Mouse (Mus musculus) midbrain, embryonic 12.5 days (tissue): Measurements from ENCODE around the gene Olfr330. TPM values are rescaled to one million over a fixed set of nuclear protein-coding genes. Genes with fewer than 3 reads are reported as not detected.
"Not testable (repeated sequence)": the region's sequence is repeated elsewhere in the genome, so short reads cannot be mapped to it uniquely, and the experiment has no call there.

Experiments
- ATAC-seq: fragments of 200-750 bp; cut with Nextera tagmentation; 2 replicates; pipeline ENCODE4 v1.8.0; 2017; ENCODE audit warnings: low read depth, moderate TSS enrichment, moderate library complexity; ENCODE audit not compliant: low FRiP score
- H3K27ac ChIP-seq: fragments of 300-500 bp; sonication (generic); replicated peaks from 2 replicates; pipeline ENCODE4 v1.5.1; 2016; ENCODE audit warnings: mild to moderate bottlenecking
- H3K27me3 ChIP-seq: fragments of 300-500 bp; sonication (generic); 2 replicates; pipeline ENCODE4 v1.6.1; 2016; ENCODE audit warnings: mild to moderate bottlenecking
- H3K36me3 ChIP-seq: fragments of 300-500 bp; sonication (generic); 2 replicates; pipeline ENCODE4 v1.6.1; 2016
- H3K4me1 ChIP-seq: fragments of 300-500 bp; sonication (generic); 2 replicates; pipeline ENCODE4 v1.6.1; 2016
- H3K4me2 ChIP-seq: fragments of 300-500 bp; sonication (generic); replicated peaks from 2 replicates; pipeline ENCODE4 v1.6.1; 2016; ENCODE audit warnings: mild to moderate bottlenecking, moderate library complexity
- H3K4me3 ChIP-seq: fragments of 300-500 bp; sonication (generic); 2 replicates; pipeline ENCODE4 v1.5.1; 2016; ENCODE audit warnings: mild to moderate bottlenecking
- H3K9ac ChIP-seq: fragments of 300-500 bp; sonication (generic); replicated peaks from 2 replicates; pipeline ENCODE4 v1.6.1; 2016; ENCODE audit warnings: mild to moderate bottlenecking, moderate library complexity
- H3K9me3 ChIP-seq: fragments of 300-500 bp; sonication (generic); 2 replicates; pipeline ENCODE4 v1.6.1; 2016; ENCODE audit warnings: mild to moderate bottlenecking
- WGBS: fragments of 180-500 bp; shearing (Covaris S2); methylation state at CpG from one replicate; pipeline ENCODE4 v1.1.7; 2016; 5-methylcytosine and 5-hydroxymethylcytosine counted together
- polyA plus RNA-seq: library from polyadenylated mRNA; unstranded; fragments of >200 nt; fragmentation: Nextera tagmentation; extraction: Ambion mirVana; gene quantifications from 2 replicates; pipeline ENCODE4 v1.2.1, GENCODE M21; 2016

The Olfr330 gene
- not detected in 2 replicates for polyA plus RNA-seq

- not testable (repeated sequence) for H3K4me1 ChIP-seq, H3K9ac ChIP-seq
Observed at GRCm38 (mm10) chr11:58534736-58535135, at the start of gene Olfr330. TSS of gene Olfr330 (minus strand) at chr11:58534836.

GRCm38 (mm10) chr11:58578636-58579035 lies 44.0 kb upstream of the Olfr330 start:
- Histone ChIP-seq H3K9me3 (no peaks in the 10 kb centered on the region), H3K27ac (no peak overlapping the region), H3K4me1 (no peaks in the 10 kb centered on the region), H3K9ac (no peak overlapping the region), H3K4me2 (no peak overlapping the region), H3K27me3 (no peaks in the 10 kb centered on the region), H3K36me3 (no peaks in the 10 kb centered on the region), H3K4me3 (no peak overlapping the region)
- WGBS: 89% methylated on average over 8 of the region's 8 CpGs
- no peak for ATAC-seq

More at GRCm38 (mm10) chr11:58534736-58535135, at the start of gene Olfr330:
- not testable (repeated sequence) for H3K27ac ChIP-seq, H3K27me3 ChIP-seq, H3K4me3 ChIP-seq, ATAC-seq, H3K4me2 ChIP-seq, H3K9me3 ChIP-seq, H3K36me3 ChIP-seq

GRCm38 (mm10) chr11:58577430-58577829 lies 42.8 kb upstream of the Olfr330 start, which contains the start of gene Olfr325:
TSS of gene Olfr325 (plus strand) at chr11:58577730.
- Histone ChIP-seq H3K36me3 (no peaks in the 10 kb centered on the region), H3K9ac (no peak within 1 kb of the TSS), H3K27ac (no peak within 1 kb of the TSS), H3K9me3 (no peaks in the 10 kb centered on the region), H3K27me3 (no peaks in the 10 kb centered on the region), H3K4me2 (no peak within 1 kb of the TSS), H3K4me1 (no peaks in the 10 kb centered on the region), H3K4me3 (no peak within 1 kb of the TSS)
- ATAC-seq: no peak
- WGBS: 81% methylated on average over 1 of the region's 1 CpGs

GRCm38 (mm10) chr11:58570405-58570804 lies 35.8 kb upstream of the Olfr330 start, which contains the start of gene Olfr224:
TSS of gene Olfr224 (minus strand) at chr11:58570553.
- no peaks in the 10 kb centered on the region for H3K9me3 ChIP-seq
- 86% methylated on average over 5 of the region's 5 CpGs for WGBS
- no peak within 1 kb of the TSS for H3K9ac ChIP-seq
- H3K4me3 ChIP-seq: no peak within 1 kb of the TSS
- no peaks in the 10 kb centered on the region for H3K27me3 ChIP-seq
- no peaks in the 10 kb centered on the region for H3K4me1 ChIP-seq
- ATAC-seq: no peak
- H3K36me3 ChIP-seq: no peaks in the 10 kb centered on the region
- no peak within 1 kb of the TSS for H3K27ac ChIP-seq
- H3K4me2 ChIP-seq: no peak within 1 kb of the TSS

- Histone ChIP-seq H3K4me3 (no peak within 1 kb of the TSS), H3K27ac (no peak within 1 kb of the TSS), H3K36me3 (no peaks in the 10 kb centered on the region), H3K4me1 (no peaks in the 10 kb centered on the region), H3K9me3 (no peaks in the 10 kb centered on the region), H3K27me3 (no peaks in the 10 kb centered on the region), H3K4me2 (no peak within 1 kb of the TSS), H3K9ac (no peak within 1 kb of the TSS)
- no peak for ATAC-seq
- WGBS: 87% methylated on average over 1 of the region's 1 CpGs
Observed at GRCm38 (mm10) chr11:58555536-58555935, 20.9 kb upstream of the Olfr330 start, which contains the start of gene Olfr328. TSS of gene Olfr328 (minus strand) at chr11:58555636.

- H3K9ac ChIP-seq: no peak within 1 kb of the TSS
- no peak for ATAC-seq
- H3K4me3 ChIP-seq: no peak within 1 kb of the TSS
- no peak within 1 kb of the TSS for H3K4me2 ChIP-seq
- no peaks in the 10 kb centered on the region for H3K9me3 ChIP-seq
- no peaks in the 10 kb centered on the region for H3K36me3 ChIP-seq
- no peak within 1 kb of the TSS for H3K27ac ChIP-seq
- no peaks in the 10 kb centered on the region for H3K27me3 ChIP-seq
- no peaks in the 10 kb centered on the region for H3K4me1 ChIP-seq
- WGBS: 85% methylated on average over 5 of the region's 5 CpGs
Observed at GRCm38 (mm10) chr11:58546322-58546721, 11.7 kb upstream of the Olfr330 start, which contains the start of gene Olfr329-ps. TSS of gene Olfr329-ps (minus strand) at chr11:58546422.

- H3K27ac ChIP-seq, H3K27me3 ChIP-seq, H3K36me3 ChIP-seq, H3K4me1 ChIP-seq, H3K4me2 ChIP-seq, H3K9ac ChIP-seq, H3K9me3 ChIP-seq, H3K4me3 ChIP-seq, ATAC-seq: not testable (repeated sequence)
- WGBS: 92% methylated on average over 7 of the region's 9 CpGs
Observed at GRCm38 (mm10) chr11:58519756-58520155, 14.9 kb downstream of the Olfr330 start.

GRCm38 (mm10) chr11:58518916-58519315 lies 15.7 kb downstream of the Olfr330 start:
- H3K9me3 ChIP-seq, H3K36me3 ChIP-seq, ATAC-seq: not testable (repeated sequence)

GRCm38 (mm10) chr11:58509058-58509457 lies 25.6 kb downstream of the Olfr330 start:
- not testable (repeated sequence) for H3K4me3 ChIP-seq, H3K27ac ChIP-seq, H3K27me3 ChIP-seq, H3K9me3 ChIP-seq, H3K4me2 ChIP-seq, ATAC-seq, H3K4me1 ChIP-seq, H3K36me3 ChIP-seq, H3K9ac ChIP-seq
- WGBS: 86% methylated on average over 19 of the region's 19 CpGs

More at GRCm38 (mm10) chr11:58518916-58519315, 15.7 kb downstream of the Olfr330 start:
- H3K4me2 ChIP-seq, H3K9ac ChIP-seq, H3K4me3 ChIP-seq, H3K4me1 ChIP-seq, H3K27ac ChIP-seq, H3K27me3 ChIP-seq: not testable (repeated sequence)
- 94% methylated on average over 18 of the region's 18 CpGs for WGBS

GRCm38 (mm10) chr11:58502472-58502871 lies 32.2 kb downstream of the Olfr330 start, which contains the start of gene Olfr331:
TSS of gene Olfr331 (minus strand) at chr11:58502572.
- H3K4me2 ChIP-seq, ATAC-seq, H3K9ac ChIP-seq, H3K27me3 ChIP-seq, H3K4me3 ChIP-seq, H3K36me3 ChIP-seq, H3K9me3 ChIP-seq, H3K27ac ChIP-seq, H3K4me1 ChIP-seq: not testable (repeated sequence)

- Histone ChIP-seq H3K4me3 (no peak overlapping the region), H3K27ac (no peak overlapping the region), H3K27me3 (no peaks in the 10 kb centered on the region), H3K4me1 (no peaks in the 10 kb centered on the region), H3K9ac (no peak overlapping the region), H3K4me2 (no peak overlapping the region), H3K36me3 (no peaks in the 10 kb centered on the region), H3K9me3 (no peaks in the 10 kb centered on the region)
- 66% methylated on average over 3 of the region's 3 CpGs for WGBS
- no peak for ATAC-seq
Observed at GRCm38 (mm10) chr11:58499290-58499689, 35.3 kb downstream of the Olfr330 start.

- WGBS: 88% methylated on average over 9 of the region's 9 CpGs
- H3K27me3 ChIP-seq: no peaks in the 10 kb centered on the region
Observed at GRCm38 (mm10) chr11:58498761-58499160, 35.9 kb downstream of the Olfr330 start.

GRCm38 (mm10) chr11:58492455-58492854 lies 42.2 kb downstream of the Olfr330 start, which contains the start of gene Olfr332:
TSS of gene Olfr332 (minus strand) at chr11:58492555.
- Histone ChIP-seq H3K27ac (no peak within 1 kb of the TSS), H3K4me1 (no peaks in the 10 kb centered on the region), H3K27me3 (no peaks in the 10 kb centered on the region), H3K4me3 (no peak within 1 kb of the TSS), H3K9ac (no peak within 1 kb of the TSS), H3K4me2 (no peak within 1 kb of the TSS), H3K36me3 (no peaks in the 10 kb centered on the region), H3K9me3 (no peaks in the 10 kb centered on the region)
- ATAC-seq: no peak
- 88% methylated on average over 2 of the region's 2 CpGs for WGBS

More at GRCm38 (mm10) chr11:58498761-58499160, 35.9 kb downstream of the Olfr330 start:
- Histone ChIP-seq H3K9me3 (no peaks in the 10 kb centered on the region), H3K4me2 (no peak overlapping the region), H3K27ac (no peak overlapping the region), H3K9ac (no peak overlapping the region), H3K4me1 (no peaks in the 10 kb centered on the region), H3K36me3 (no peaks in the 10 kb centered on the region), H3K4me3 (no peak overlapping the region)
- ATAC-seq: no peak
